Mouse (Mus musculus): ENCODE data around the gene 4930426L09Rik.

- TF ChIP-seq POLR2A (IDR thresholded peaks at IDR 0.05; ENCODE audit: borderline replicate concordance, control insufficient read depth, low read depth, low read length) (no peak), CTCF (IDR thresholded peaks at IDR 0.05; ENCODE audit: control insufficient read depth, insufficient read depth, low read length) (no peak)
These were observed 31.6 kb upstream of the 4930426L09Rik start for GRCm38 (mm10) chr2:18966566-18966965.

Measured in bone marrow, adult 2 months (tissue).